Mouse (Mus musculus): ENCODE results near the gene Timm23.
A peak's percentile ranks its signal among the peaks of the same experiment; 100 is the strongest.
"Not testable (repeated sequence)": the region's sequence is repeated elsewhere in the genome, so short reads cannot be mapped to it uniquely, and the experiment has no call there.

Gene Timm23

DNA sequence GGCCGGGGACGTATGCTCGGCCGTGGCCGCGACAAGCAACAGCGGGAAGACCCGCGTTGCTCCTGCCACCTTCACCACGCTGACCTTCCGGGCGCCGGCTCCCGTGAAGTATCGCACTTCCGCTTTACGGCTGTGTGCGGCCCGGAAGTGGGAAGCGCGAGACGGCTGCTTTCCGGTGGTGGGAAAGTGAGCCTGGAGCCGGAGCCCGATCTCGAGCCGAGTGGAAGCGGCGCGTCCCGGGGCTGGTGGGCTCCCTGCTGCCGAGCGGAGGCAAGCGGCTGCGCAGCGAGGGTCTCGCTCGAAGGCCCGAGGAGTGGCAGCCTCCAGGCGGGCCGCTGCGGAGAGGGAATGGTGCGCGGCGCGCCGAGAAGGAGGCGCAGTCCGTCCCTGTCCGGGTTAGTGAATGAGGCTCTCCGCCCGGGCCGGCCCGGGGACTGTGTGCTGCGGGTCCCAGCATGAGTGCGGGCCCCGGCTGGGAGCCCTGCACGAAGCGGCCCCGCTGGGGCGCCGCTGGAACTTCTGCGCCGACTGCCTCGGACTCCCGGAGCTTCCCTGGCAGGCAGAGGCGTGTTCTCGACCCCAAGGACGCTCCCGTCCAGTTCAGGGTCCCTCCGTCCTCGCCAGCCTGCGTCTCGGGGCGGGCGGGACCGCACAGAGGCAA lies at the start of gene Timm23, which contains the start of gene Parg:
TSS of gene Timm23 (minus strand) at position 108 of the 661 bp plus-strand sequence.
TSS of gene Parg (plus strand) at position 159 of the 661 bp plus-strand sequence.
- DNase-seq (ENCODE audit: low read depth), result peak; percentile 43

DNA sequence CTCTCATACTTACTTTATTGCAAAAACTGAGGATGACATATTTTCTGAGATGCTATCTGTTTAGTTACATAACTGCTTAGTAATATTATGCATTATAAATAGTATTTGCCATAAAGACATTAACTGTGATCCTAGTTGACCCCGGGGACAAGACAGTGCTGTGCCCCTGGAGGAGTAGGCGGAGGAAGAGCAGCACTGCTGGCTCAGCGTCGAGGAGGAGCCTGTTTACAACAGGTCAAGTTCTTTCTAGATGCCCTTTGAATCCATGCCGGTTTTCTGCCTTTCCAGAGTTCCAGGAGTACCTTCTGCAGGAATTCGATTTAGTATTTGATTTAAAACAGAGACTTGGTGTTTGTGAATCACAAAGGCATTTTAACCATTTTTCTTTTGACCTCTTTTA lies 47.9 kb upstream of the Timm23 start:
- no peak for DNase-seq (ENCODE audit: low read depth)

DNA sequence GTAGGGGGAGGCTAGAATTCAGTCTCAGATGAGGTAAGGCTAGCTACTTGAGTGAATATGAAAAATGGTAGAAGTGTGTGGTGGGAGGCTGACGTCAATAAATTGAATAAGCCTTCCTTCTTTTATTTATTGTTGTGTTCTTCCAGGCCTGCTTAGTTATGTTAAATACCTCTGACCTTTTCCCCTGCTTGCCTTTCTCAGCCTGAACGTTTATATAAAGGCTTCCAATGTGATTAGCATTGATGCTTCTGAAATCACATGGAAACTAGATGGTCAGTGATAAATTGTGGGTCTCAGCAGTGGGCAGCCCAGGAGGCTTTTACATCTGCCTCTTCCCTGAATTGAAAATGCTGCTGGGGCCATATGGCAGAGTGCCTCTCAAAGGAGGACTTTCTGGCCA lies 44.3 kb upstream of the Timm23 start:
- no peak for DNase-seq (ENCODE audit: low read depth)

DNA sequence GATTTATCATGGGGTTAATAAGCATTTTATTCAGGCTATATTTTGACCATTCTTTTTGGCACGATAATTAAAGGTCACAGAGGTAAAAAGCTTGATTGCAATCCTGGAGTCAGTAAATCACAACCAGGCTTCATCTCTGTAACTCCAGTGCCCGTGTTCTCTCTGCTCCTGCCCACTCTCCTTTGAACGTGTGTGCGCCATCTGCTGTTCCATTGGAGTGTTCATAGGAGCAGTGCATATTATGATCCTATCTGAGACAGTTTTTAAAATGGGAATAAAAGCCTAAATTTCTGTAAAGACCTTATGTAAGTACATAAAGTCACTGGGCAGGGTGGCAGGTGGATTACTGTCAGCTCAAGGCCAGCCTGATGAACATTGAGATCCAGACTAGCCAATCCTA lies 40.7 kb upstream of the Timm23 start:
- no peak for DNase-seq (ENCODE audit: low read depth)

DNA sequence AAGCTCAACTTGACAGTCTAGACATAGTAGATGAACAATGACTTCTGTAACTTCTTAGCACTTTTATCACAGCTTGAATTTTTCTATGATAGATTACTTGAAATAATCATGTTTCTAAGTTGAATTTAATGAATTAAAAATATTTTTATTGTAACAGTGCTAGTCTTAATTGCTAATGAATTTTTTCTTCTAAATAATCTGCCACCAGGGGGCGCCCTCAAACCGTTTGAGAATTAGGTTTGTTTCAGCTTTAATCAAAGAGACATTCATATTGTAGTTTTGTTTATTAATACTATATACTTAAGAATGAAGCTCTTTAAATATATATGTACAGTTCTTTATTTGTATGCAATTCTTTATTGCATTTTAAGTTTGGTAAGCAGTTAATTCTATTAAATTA lies 27.3 kb upstream of the Timm23 start:
- DNase-seq (ENCODE audit: low read depth), result no peak

DNA sequence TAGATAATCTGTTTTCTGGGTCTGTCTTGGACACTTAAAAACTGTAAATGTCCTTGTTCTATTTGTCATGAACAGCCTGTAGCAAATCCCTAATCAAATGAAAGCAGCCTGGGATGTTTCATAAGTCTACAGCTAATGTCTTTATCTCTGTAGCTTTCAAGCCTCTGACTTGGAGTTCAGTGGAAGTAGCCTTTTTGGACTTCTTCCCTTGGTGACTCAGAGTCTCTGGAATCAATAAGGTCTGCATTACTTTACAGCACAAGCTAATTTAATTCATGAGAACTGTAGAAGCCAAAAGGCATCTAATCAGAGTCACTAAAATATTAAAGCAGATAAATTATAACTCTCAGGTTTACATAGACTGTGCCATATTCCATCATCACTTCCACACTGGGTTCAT lies 24.9 kb upstream of the Timm23 start:
- peak; percentile 43 for DNase-seq (ENCODE audit: low read depth)

DNA sequence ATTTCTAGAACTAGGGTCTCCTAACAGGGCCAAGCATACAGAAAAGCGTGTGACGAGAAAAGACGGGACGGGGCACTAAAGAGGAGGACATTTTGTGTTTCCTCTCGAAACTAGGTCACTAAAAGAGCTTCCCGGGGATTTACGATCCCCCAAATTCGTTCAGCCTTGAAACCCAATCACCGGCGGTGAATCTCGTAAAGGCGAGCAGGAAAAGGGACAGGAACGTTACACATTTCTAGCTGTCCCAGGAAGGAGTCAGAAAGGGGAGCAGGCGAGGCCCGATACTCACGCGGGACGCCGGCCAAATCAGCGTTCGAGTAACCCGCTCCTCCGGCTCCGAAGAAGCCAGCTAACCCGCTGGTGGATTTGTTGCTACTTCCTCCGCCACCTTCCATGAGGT lies 344 bp downstream of the Timm23 start:
- no peak for DNase-seq (ENCODE audit: low read depth)

DNA sequence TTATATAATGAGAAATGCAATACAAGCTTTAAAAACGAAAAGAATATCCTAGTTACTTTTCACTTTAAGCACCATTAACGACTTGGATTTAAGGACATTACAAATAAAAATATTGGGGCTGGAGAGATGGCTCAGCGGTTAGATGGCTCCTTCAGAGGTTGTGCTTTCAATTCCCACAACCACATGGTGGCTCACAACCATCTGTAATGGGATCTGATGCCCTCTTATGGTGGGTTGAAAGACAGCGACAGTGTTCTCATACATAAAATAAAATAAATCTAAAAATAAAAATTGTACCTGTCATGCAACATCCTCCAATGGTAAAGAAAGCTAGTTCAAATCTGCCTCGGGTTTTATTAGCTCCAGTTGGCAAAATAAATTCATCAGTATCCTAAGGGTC lies 8.1 kb downstream of the Timm23 start:
- DNase-seq (ENCODE audit: low read depth), result not testable (repeated sequence)

DNA sequence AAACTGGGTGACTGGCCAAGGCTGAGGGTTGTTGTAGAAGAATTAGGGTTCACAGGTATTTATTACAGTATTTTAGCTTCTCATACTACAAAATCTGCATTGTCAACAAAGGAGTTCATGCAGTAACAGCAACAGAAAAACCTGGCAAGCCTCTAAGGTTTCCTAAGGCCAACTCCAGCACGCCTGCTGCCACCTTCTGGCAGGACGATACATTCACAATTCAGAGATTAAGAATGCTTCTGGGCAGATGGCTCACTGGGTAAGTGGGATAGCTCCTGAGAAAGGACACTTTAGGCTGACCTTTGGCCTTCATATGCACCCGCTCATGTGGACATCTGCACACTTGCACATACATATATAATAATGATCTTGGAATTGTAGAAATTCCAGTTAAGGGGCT lies 9.3 kb downstream of the Timm23 start:
- peak; percentile 24 for DNase-seq (ENCODE audit: low read depth)

DNA sequence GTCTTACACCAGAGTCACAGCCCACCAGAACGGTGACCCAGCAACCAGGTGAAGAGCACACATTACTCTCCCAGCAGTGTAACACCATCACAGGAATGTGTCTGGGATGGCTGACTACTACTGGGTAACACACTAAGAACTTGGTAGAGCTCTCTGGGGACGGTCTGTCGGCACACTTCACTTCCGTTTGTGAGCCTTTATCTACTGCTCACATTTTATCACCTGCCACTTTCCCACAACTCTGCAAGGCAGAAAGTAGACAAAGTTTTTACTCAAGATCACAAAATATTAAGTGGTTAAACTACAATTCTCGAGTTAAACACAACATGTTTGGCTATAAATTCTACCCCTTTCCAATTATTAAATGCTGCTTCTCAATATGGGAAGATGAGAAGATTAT lies 9.8 kb downstream of the Timm23 start:
- DNase-seq (ENCODE audit: low read depth), result no peak

DNA sequence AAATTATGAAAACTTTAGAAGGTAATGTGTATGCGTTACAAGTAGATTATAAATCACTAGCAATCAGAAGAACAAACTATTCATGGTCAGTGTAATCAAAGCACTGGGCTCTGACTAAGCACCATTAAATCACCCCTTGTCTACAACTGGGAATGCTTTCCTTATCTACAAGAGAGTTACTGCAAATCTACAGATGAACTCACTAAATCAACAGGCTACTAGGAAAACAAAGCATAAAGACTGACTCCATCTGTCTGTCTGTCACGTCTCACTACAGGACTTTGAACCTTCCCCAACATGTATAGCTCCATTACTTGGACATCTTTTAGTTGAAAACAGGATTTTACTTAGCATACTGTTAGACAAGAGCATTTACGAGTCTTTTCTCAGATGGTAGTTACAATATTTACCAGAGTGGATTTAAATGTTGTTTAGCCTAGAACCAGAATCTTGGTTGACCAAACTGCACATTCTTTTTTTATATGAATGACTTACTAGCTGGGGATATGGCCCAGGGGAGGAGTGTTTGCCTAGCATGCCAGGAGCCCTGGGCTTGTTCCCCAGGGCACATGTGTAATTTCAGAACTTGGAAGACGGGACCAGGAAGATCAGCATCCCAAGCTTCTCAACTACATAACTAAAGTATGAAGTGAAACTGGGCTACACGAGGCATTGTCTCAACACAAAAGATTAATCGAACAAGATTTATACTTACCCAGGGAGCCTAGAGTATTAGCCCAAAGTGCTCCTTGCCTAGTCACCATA lies 10.9 kb downstream of the Timm23 start:
- DNase-seq (ENCODE audit: low read depth), result no peak

DNA sequence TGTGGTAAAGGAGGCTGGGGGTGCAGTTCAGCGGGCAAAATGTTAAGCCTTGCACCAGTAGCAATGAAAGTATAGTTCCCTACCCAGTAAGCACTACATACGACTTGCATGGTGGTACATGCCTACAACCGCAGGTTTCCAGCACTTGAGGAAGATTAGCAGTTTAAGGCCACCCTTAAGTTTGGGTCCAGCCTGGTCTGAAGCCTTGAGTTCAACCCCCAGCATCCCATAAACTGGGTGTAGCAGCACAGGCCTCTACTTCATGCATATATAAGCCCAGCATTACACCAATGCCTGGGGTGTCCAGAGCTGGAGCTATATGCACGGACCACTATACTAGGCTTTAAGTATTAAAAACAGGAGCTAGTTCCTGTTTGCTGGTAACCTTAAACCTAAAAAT lies 17.9 kb downstream of the Timm23 start:
- DNase-seq (ENCODE audit: low read depth), result no peak

DNA sequence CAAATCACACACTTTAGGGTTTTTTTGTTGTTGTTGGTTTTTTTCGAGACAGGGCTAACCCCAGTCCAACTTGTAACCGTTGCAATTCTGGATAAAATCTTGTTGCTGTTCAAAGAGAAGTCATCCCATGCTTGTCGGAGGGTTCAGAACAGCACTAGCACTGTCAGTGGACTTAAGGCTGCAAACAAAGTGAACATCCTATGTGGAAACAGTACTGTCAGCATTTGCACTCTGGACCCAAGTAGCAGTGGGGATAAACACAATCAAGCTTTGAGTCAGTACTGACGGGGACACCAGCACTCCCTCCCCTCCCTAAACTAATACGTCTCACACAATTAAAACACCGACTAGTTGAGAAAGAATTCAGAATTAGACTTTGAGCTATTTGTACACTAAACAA lies 20.8 kb downstream of the Timm23 start:
- DNase-seq (ENCODE audit: low read depth), result no peak

DNA sequence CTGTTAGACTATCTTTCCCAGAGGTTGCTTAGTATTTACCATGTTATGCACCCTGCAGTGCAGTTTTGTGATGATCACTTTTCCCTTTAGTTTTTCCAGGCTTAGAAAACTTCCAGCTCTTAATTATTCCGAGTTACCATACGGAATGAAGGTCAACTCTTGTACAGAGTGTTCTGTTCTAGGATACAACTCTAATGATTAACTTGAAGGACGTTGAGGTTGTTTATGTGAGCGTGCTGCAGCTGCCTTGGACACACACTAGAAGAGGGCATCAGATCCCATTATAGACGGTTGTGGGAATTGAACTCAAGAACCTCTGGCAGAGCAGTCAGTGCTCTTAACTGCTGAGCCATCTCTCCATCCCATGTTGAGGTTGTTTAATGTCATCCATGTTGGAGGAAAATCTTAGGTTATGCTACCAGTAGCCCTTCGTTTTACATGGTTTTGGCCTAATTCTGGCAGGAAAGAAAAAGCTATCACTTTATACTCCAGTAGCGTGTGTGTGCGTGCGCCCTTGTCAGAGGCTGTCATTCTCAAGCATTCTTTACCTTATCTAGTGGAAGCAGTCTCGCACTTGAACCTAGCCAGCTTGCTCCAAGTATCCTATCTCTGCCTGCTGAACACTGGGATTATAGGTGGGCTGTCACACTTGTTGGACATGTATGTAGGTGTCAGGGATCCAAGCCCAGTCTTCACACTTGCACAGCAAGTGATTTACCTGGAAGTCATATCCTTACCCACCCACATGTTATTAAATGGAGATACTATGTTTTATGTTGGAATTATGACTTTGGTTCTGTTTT lies 22.1 kb downstream of the Timm23 start:
- no peak for DNase-seq (ENCODE audit: low read depth)

DNA sequence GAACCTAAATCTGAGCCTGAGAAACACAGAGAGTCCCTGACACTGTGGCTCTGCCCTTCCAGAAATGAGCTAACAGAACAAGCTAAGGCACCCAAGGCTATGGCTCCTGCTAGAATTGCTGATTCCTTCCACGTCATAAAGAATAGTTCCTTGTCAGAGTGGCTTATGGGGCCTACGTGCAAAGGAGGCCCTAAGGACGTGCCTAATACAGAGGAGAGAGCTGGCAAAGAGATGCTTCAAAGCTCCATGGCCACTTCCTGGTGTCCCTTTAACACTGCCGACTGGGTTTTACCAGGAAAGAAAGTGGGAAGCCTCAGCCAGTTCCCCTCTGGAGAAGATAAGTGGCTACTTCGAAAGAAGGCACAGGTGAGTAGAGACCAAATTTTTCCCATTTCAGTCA lies 25.1 kb downstream of the Timm23 start:
- not testable (repeated sequence) for DNase-seq (ENCODE audit: low read depth)

DNA sequence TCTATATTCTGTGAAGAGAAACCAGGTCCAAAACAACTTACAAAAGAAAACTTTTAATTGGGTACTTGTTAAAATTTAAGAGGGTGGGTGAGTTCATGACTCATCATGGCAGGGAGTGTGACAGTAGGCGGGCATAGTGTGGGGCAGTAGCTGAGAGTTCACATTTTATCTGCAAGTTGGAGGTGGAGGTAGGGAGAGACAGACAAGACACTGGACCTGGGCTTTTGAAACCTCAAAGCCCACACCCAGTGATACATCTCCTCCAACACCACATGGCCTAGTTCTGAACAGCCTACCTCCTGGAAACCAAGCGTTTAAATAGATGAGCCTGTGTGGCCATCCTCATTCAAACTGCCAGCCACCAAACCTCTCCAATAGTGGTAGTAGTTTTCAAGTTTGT lies 26.4 kb downstream of the Timm23 start:
- DNase-seq (ENCODE audit: low read depth), result no peak

DNA sequence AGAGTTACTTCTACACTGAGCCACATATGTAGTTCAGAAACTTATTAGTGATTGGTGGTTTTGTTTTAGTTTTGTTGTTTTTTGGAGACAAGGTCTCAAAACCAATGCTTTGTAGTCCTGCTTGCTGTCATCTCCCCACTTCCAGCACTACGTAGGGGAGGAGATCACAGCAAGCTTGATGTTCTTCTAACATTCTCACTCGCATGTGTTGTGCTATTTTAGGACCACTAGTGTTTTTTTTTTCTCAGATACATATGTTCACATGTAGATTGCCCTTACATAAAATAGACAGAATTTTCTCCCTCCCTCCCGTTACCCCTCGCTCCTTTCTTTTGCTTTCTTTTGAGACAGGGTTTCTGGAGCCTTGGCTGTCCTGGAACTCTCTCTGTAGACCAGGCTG lies 31.6 kb downstream of the Timm23 start:
- DNase-seq (ENCODE audit: low read depth), result no peak

DNA sequence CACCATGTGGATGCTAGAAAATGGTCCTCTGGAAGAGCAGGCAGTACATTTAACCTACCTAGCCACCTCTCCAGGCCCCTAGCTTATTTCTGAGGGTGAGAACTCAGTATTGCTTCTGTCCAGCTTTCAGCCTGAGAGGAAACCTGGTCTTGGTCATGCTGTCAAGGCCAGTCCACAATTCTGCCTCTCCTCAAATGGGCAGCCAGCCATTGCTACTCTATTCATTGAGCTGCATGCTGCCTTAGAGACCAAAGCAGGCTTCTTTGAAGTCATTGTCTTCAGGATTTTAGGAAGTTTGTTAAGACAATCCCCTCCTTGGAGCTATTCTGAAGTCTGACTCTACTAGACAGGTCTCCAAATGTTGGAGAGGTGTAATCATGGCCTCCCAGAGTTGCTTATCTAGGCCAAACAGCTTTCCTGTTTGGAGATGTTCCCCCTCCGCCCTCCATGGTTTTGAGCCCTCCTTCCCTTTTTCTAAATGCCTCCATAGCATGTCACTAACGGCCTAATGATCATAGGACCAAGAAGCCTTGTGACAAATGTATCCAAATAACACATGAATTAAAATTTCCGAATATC lies 33.0 kb downstream of the Timm23 start:
- DNase-seq (ENCODE audit: low read depth), result no peak

DNA sequence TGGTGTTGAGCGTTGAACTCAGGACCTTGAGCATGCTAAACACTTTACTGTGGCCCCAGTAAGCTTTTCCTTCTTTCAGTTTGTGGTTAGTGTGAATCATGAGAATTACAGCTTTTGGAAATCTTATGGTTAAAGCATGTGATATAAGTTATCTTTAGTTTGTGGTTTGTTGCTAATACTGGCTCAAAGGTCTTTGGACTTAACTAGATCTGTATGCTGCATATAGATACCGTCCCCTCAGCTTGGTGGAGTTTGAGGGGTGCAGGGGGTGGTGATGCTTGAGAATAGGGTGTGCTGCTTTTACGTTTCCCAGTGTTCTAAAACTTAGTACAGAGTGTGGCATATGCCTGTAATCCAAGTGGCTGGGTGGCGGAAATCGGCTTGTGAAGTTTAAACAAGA lies 34.4 kb downstream of the Timm23 start:
- DNase-seq (ENCODE audit: low read depth), result no peak

DNA sequence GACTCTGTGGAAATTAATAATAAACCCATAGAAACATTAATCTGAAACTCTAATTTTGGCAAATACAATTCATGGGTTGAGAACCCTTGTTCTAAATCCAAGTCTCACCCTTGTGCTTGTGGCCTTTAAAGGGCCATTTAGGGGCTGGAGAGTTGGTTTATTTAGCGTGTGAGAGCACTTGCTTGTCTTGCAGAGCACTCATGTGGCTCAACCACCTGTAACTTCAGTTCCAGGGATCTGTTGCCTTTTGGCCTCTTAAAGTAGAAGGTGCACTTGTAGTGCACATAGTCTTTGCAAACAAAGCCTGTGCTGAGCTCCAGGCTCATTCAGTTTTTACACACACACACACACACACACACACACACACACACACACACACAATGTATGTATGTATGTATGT lies 34.9 kb downstream of the Timm23 start:
- DNase-seq (ENCODE audit: low read depth), result no peak

DNA sequence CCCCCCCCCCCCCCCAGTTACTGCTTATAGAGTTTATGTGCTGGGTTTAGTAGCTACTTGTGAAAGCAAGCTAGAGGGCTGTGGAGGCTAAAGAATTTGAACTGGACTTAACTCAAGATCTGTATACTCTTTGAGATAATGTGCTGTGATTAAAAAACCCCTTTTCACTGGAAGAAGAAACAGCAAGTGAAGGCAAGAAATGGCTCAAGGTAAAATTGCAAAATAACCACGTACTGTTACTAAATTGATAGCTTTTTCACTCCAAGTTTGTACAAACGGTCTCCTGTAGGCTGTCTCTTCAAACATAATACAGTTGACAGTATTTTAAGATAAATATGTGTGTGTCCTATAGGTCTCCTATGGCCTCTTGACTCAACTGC lies 35.6 kb downstream of the Timm23 start:
- DNase-seq (ENCODE audit: low read depth), result no peak

DNA sequence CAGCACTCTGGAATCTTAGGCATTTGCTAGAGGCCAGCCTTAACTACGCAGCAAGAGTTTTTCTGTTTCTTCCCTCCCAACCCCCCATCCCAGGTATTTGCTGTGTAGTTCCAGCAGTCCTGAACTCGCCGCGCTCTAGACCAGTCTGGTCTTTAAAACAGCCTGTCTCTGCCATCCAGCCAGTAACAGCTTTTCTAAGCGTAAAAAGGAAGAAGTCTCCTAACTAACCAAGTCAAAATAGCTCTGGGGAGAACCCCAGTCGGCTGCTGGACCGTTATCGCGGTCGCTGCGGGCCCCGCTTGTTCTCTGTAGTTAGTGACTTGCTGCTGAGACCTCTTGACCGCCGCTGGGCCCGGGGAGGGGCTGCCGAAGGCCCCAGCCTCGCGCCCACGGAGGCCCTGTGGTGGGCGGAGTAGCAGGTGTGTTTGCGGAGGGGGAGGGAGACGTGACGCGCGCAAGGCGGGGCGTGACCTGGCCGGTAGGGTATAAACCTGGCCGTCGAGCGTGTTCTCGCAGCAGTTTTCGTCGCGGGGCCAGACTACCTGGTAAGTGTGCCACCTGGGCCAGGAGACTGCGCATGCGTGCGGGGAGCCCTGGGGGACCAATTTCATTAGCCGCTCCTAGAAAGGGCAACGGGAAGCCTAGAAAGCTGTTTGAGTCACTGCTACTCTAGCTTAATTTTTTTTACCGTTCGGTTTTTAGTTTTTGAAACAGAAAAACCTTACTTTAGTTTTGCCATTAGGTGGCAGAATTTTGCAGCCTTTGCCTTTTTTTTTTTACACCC lies 36.2 kb downstream of the Timm23 start:
- DNase-seq (ENCODE audit: low read depth), result peak; percentile 36
